Mouse (Mus musculus) G1E (cell line): ENCODE results near the gene C1qc. TPM values are rescaled to one million over a fixed set of nuclear protein-coding genes. Genes with fewer than 3 reads are reported as not detected.

Experiments used
- ATAC-seq: 2 replicates; pipeline ENCODE4 v1.8.0; 2016; ENCODE audit warnings: mild to moderate bottlenecking; ENCODE audit not compliant: insufficient number of reproducible peaks, poor library complexity, low FRiP score, severe bottlenecking; ENCODE audit errors: extremely low read depth
- DNase-seq: peaks from one replicate; pipeline ENCODE4 v3.0.0; 2012; ENCODE audit warnings: low spot score
- H3K27me3 ChIP-seq: 2 replicates; pipeline ENCODE4 v1.6.1; 2012; ENCODE audit warnings: mild to moderate bottlenecking, low read length, inconsistent platforms; ENCODE audit not compliant: insufficient read depth
- H3K36me3 ChIP-seq: replicated peaks from 2 replicates; pipeline ENCODE3; 2012; ENCODE audit warnings: mild to moderate bottlenecking, inconsistent platforms
- H3K4me1 ChIP-seq: 2 replicates; pipeline ENCODE4 v1.6.1; 2012; ENCODE audit warnings: low read depth, low read length, inconsistent platforms, mixed read lengths; ENCODE audit not compliant: insufficient read depth
- H3K4me3 ChIP-seq: 2 replicates; pipeline ENCODE4 v1.5.1; 2012; ENCODE audit warnings: low read depth, mild to moderate bottlenecking, inconsistent platforms, low read length, moderate library complexity, mixed read lengths
- H3K9me3 ChIP-seq: replicated peaks from 2 replicates; pipeline ENCODE4 v1.6.1; 2012; ENCODE audit warnings: inconsistent platforms
- CTCF ChIP-seq: IDR thresholded peaks from 2 replicates; pipeline ENCODE4 v1.5.1; 2012; ENCODE audit warnings: low read depth, low read length, inconsistent platforms, mixed read lengths
- GATA1 ChIP-seq: IDR thresholded peaks from 2 replicates; pipeline ENCODE4 v1.6.1; 2012; ENCODE audit warnings: borderline replicate concordance, low read length, inconsistent platforms, mixed read lengths
- GATA2 ChIP-seq: IDR thresholded peaks from 2 replicates; pipeline ENCODE4 v1.6.1; 2012; ENCODE audit warnings: low read depth, low read length, inconsistent platforms, borderline replicate concordance
- POLR2AphosphoS5 ChIP-seq: IDR thresholded peaks from 2 replicates; pipeline ENCODE4 v1.6.1; 2012; ENCODE audit warnings: low read depth, low read length, inconsistent platforms; ENCODE audit not compliant: insufficient replicate concordance
- TAL1 ChIP-seq: conservative IDR thresholded peaks from 2 replicates; pipeline ENCODE4 v1.6.1; 2012; ENCODE audit warnings: low read depth, low read length, inconsistent platforms, mixed read lengths
- polyA plus RNA-seq: library from polyadenylated mRNA; stranded (reverse); fragments of >175 nt; gene quantifications from 2 replicates; pipeline ENCODE4 v1.2.3, GENCODE M21; 2012
- total RNA-seq, 2 experiments: library from RNA; stranded (forward) in 1 of 2; stranded (reverse) in 1 of 2; fragments of 200-1000 nt in 1 of 2; fragments of >200 nt in 1 of 2; fragmentation: Nextera tagmentation in 1 of 2; gene quantifications; 2 replicates each; pipeline ENCODE4 v1.2.3; 2014 to 2017

C1qc gene
- total RNA-seq (2014; fragmentation: Nextera tagmentation), result not detected in 2 replicates
- total RNA-seq (2017), result 0.49 TPM in 1 of 2 replicates, not detected in the other
- polyA plus RNA-seq, result 0.04 and 0.07 TPM in 2 replicates

GRCm38 (mm10) chr4:136892811-136893210, at the start of gene C1qc:
Gene C1qc (minus strand): TSS chr4:136893065.
- no peak for DNase-seq
- no peak within 1 kb of the TSS for H3K4me3 ChIP-seq
- TF ChIP-seq TAL1 (no peak), GATA2 (no peak), POLR2AphosphoS5 (no peak), GATA1 (no peak), CTCF (no peak)
- H3K4me1 ChIP-seq, result peaks cover 4% of the 10 kb centered on the region; the same call in 1 of the 2 replicates
- ATAC-seq, result no peak
- H3K36me3 ChIP-seq, result no peaks in the 10 kb centered on the region
- no peaks in the 10 kb centered on the region for H3K9me3 ChIP-seq
- H3K27me3 ChIP-seq, result peaks cover 8% of the 10 kb centered on the region; the same call in 1 of the 2 replicates

GRCm38 (mm10) chr4:136937935-136938334, 45.1 kb upstream of the C1qc start:
- DNase-seq (no peak), ATAC-seq (no peak)
- peaks cover 7% of the 10 kb centered on the region; the same call in 1 of the 2 replicates for H3K4me1 ChIP-seq
- H3K36me3 ChIP-seq, result no peaks in the 10 kb centered on the region
- peaks cover 9% of the 10 kb centered on the region; the same call in 1 of the 2 replicates for H3K27me3 ChIP-seq
- H3K4me3 ChIP-seq, result no peak overlapping the region
- H3K9me3 ChIP-seq, result no peaks in the 10 kb centered on the region
- TF ChIP-seq POLR2AphosphoS5, result no peak
- no peak for TF ChIP-seq CTCF
- no peak for TF ChIP-seq TAL1
- no peak for TF ChIP-seq GATA1
- no peak for TF ChIP-seq GATA2

- Histone ChIP-seq H3K9me3 (no peaks in the 10 kb centered on the region), H3K27me3 (peaks cover 9% of the 10 kb centered on the region), H3K4me1 (peaks cover 7% of the 10 kb centered on the region; the same call in 1 of the 2 replicates), H3K36me3 (no peaks in the 10 kb centered on the region), H3K4me3 (no peak overlapping the region)
- ATAC-seq (no peak), DNase-seq (no peak)
- TF ChIP-seq GATA1 (no peak), POLR2AphosphoS5 (no peak), CTCF (no peak), GATA2 (no peak), TAL1 (no peak)
Observed at GRCm38 (mm10) chr4:136937344-136937743, 44.5 kb upstream of the C1qc start.

- no peak for ATAC-seq
- DNase-seq, result no peak
Observed at GRCm38 (mm10) chr4:136934746-136935613, 42.1 kb upstream of the C1qc start.

GRCm38 (mm10) chr4:136930474-136930873, 37.6 kb upstream of the C1qc start:
- DNase-seq, result no peak
- no peak for ATAC-seq
- H3K4me1 ChIP-seq, result peaks cover 15% of the 10 kb centered on the region

More at GRCm38 (mm10) chr4:136934746-136935613, 42.1 kb upstream of the C1qc start:
- Histone ChIP-seq H3K4me3 (no peak overlapping the region), H3K27me3 (peaks cover 8% of the 10 kb centered on the region), H3K4me1 (peaks cover 15% of the 10 kb centered on the region), H3K36me3 (no peaks in the 10 kb centered on the region), H3K9me3 (no peaks in the 10 kb centered on the region)
- TF ChIP-seq TAL1 (no peak), CTCF (no peak), GATA2 (no peak), GATA1 (no peak), POLR2AphosphoS5 (no peak)

GRCm38 (mm10) chr4:136928928-136929327, 36.1 kb upstream of the C1qc start:
- ATAC-seq (no peak), DNase-seq (peak; percentile 24)
- TF ChIP-seq CTCF (no peak), POLR2AphosphoS5 (no peak), GATA2 (no peak), TAL1 (no peak), GATA1 (no peak)
- H3K36me3 ChIP-seq, result no peaks in the 10 kb centered on the region
- H3K4me1 ChIP-seq, result peaks cover 8% of the 10 kb centered on the region
- H3K27me3 ChIP-seq, result peaks cover 5% of the 10 kb centered on the region
- no peak overlapping the region for H3K4me3 ChIP-seq
- no peaks in the 10 kb centered on the region for H3K9me3 ChIP-seq

More at GRCm38 (mm10) chr4:136930474-136930873, 37.6 kb upstream of the C1qc start:
- Histone ChIP-seq H3K36me3 (no peaks in the 10 kb centered on the region), H3K27me3 (peaks cover 5% of the 10 kb centered on the region), H3K9me3 (no peaks in the 10 kb centered on the region), H3K4me3 (no peak overlapping the region)
- no peak for TF ChIP-seq POLR2AphosphoS5
- TF ChIP-seq TAL1, result no peak
- no peak for TF ChIP-seq GATA1
- no peak for TF ChIP-seq GATA2
- TF ChIP-seq CTCF, result no peak
